Mouse (Mus musculus): ENCODE data around the gene Olfr556. TPM values are rescaled to one million over a fixed set of nuclear protein-coding genes. Genes with fewer than 3 reads are reported as not detected.

Gene Olfr556
- polyA plus RNA-seq (2014; fragmentation: Illumina TruSeq; extraction: RNeasy Lipid Tissue Mini Kit (QIAGEN cat#74804); ENCODE audit: low read depth, low replicate concordance): not detected

GRCm38 (mm10) chr7:102664599-102664998 is at the start of gene Olfr556:
Gene Olfr556 (plus strand): TSS chr7:102664899.

GRCm38 (mm10) chr7:102618118-102618517 is 46.6 kb upstream of the Olfr556 start, which contains the start of gene Olfr553:
Gene Olfr553 (minus strand): TSS chr7:102618218.

GRCm38 (mm10) chr7:102638132-102638531 is 26.6 kb upstream of the Olfr556 start, which contains the start of gene Olfr554:
Gene Olfr554 (plus strand): TSS chr7:102638432.

GRCm38 (mm10) chr7:102658523-102658922 is 6.2 kb upstream of the Olfr556 start, which contains the start of gene Olfr555:
Gene Olfr555 (plus strand): TSS chr7:102658823.

GRCm38 (mm10) chr7:102686944-102687501 is 22.3 kb downstream of the Olfr556 start, which contains the start of gene Trim68:
Gene Trim68 (minus strand): TSS chr7:102687327.

GRCm38 (mm10) chr7:102695358-102696125 is 30.8 kb downstream of the Olfr556 start, which contains the start of gene Olfr557:
Gene Olfr557 (plus strand): TSS chr7:102695910.

GRCm38 (mm10) chr7:102701915-102702314 is 37.2 kb downstream of the Olfr556 start, which contains the start of gene Olfr558:
Gene Olfr558 (plus strand): TSS chr7:102702215.

GRCm38 (mm10) chr7:102718970-102719369 is 54.3 kb downstream of the Olfr556 start, which contains the start of gene Olfr33:
Gene Olfr33 (minus strand): TSS chr7:102719070.

Other genes with a start within 250 kb of the Olfr556 start
- gene Rrm1, start 223.2 kb upstream of the Olfr556 start, polyA plus RNA-seq (2014; fragmentation: Illumina TruSeq; extraction: RNeasy Lipid Tissue Mini Kit (QIAGEN cat#74804); ENCODE audit: low read depth, low replicate concordance): 83.8 TPM
- gene Olfr543, start 183.2 kb upstream of the Olfr556 start, polyA plus RNA-seq (2014; fragmentation: Illumina TruSeq; extraction: RNeasy Lipid Tissue Mini Kit (QIAGEN cat#74804); ENCODE audit: low read depth, low replicate concordance): not detected
- gene Olfr544, start 176.6 kb upstream of the Olfr556 start, polyA plus RNA-seq (2014; fragmentation: Illumina TruSeq; extraction: RNeasy Lipid Tissue Mini Kit (QIAGEN cat#74804); ENCODE audit: low read depth, low replicate concordance): not detected
- gene Olfr545, start 165.3 kb upstream of the Olfr556 start, polyA plus RNA-seq (2014; fragmentation: Illumina TruSeq; extraction: RNeasy Lipid Tissue Mini Kit (QIAGEN cat#74804); ENCODE audit: low read depth, low replicate concordance): not detected
- not detected for gene Olfr547, start 130.2 kb upstream of the Olfr556 start, polyA plus RNA-seq (2014; fragmentation: Illumina TruSeq; extraction: RNeasy Lipid Tissue Mini Kit (QIAGEN cat#74804); ENCODE audit: low read depth, low replicate concordance)
- gene Olfr548-ps1, start 124.0 kb upstream of the Olfr556 start, polyA plus RNA-seq (2014; fragmentation: Illumina TruSeq; extraction: RNeasy Lipid Tissue Mini Kit (QIAGEN cat#74804); ENCODE audit: low read depth, low replicate concordance): not detected
- gene Olfr549, start 115.0 kb upstream of the Olfr556 start, polyA plus RNA-seq (2014; fragmentation: Illumina TruSeq; extraction: RNeasy Lipid Tissue Mini Kit (QIAGEN cat#74804); ENCODE audit: low read depth, low replicate concordance): not detected
- gene Trim21, start 99.4 kb upstream of the Olfr556 start, polyA plus RNA-seq (2014; fragmentation: Illumina TruSeq; extraction: RNeasy Lipid Tissue Mini Kit (QIAGEN cat#74804); ENCODE audit: low read depth, low replicate concordance): 1.1 TPM
- gene Olfr550, start 93.5 kb upstream of the Olfr556 start, polyA plus RNA-seq (2014; fragmentation: Illumina TruSeq; extraction: RNeasy Lipid Tissue Mini Kit (QIAGEN cat#74804); ENCODE audit: low read depth, low replicate concordance): not detected
- gene Olfr551, start 73.0 kb upstream of the Olfr556 start, polyA plus RNA-seq (2014; fragmentation: Illumina TruSeq; extraction: RNeasy Lipid Tissue Mini Kit (QIAGEN cat#74804); ENCODE audit: low read depth, low replicate concordance): not detected
- not detected for gene Olfr552, start 67.1 kb upstream of the Olfr556 start, polyA plus RNA-seq (2014; fragmentation: Illumina TruSeq; extraction: RNeasy Lipid Tissue Mini Kit (QIAGEN cat#74804); ENCODE audit: low read depth, low replicate concordance)
- not detected for gene Olfr553, start 46.7 kb upstream of the Olfr556 start, polyA plus RNA-seq (2014; fragmentation: Illumina TruSeq; extraction: RNeasy Lipid Tissue Mini Kit (QIAGEN cat#74804); ENCODE audit: low read depth, low replicate concordance)
- not detected for gene Olfr554, start 26.5 kb upstream of the Olfr556 start, polyA plus RNA-seq (2014; fragmentation: Illumina TruSeq; extraction: RNeasy Lipid Tissue Mini Kit (QIAGEN cat#74804); ENCODE audit: low read depth, low replicate concordance)
- gene Olfr555, start 6.1 kb upstream of the Olfr556 start, polyA plus RNA-seq (2014; fragmentation: Illumina TruSeq; extraction: RNeasy Lipid Tissue Mini Kit (QIAGEN cat#74804); ENCODE audit: low read depth, low replicate concordance): not detected
- gene Trim68, start 22.4 kb downstream of the Olfr556 start, polyA plus RNA-seq (2014; fragmentation: Illumina TruSeq; extraction: RNeasy Lipid Tissue Mini Kit (QIAGEN cat#74804); ENCODE audit: low read depth, low replicate concordance): 5.6 TPM
- gene Olfr557, start 31.0 kb downstream of the Olfr556 start, polyA plus RNA-seq (2014; fragmentation: Illumina TruSeq; extraction: RNeasy Lipid Tissue Mini Kit (QIAGEN cat#74804); ENCODE audit: low read depth, low replicate concordance): not detected
- 0.48 TPM for gene Olfr558, start 37.3 kb downstream of the Olfr556 start, polyA plus RNA-seq (2014; fragmentation: Illumina TruSeq; extraction: RNeasy Lipid Tissue Mini Kit (QIAGEN cat#74804); ENCODE audit: low read depth, low replicate concordance)
- 0.08 TPM for gene Olfr33, start 54.2 kb downstream of the Olfr556 start, polyA plus RNA-seq (2014; fragmentation: Illumina TruSeq; extraction: RNeasy Lipid Tissue Mini Kit (QIAGEN cat#74804); ENCODE audit: low read depth, low replicate concordance)
- gene Olfr559, start 62.6 kb downstream of the Olfr556 start, polyA plus RNA-seq (2014; fragmentation: Illumina TruSeq; extraction: RNeasy Lipid Tissue Mini Kit (QIAGEN cat#74804); ENCODE audit: low read depth, low replicate concordance): not detected
- not detected for gene Olfr560, start 94.5 kb downstream of the Olfr556 start, polyA plus RNA-seq (2014; fragmentation: Illumina TruSeq; extraction: RNeasy Lipid Tissue Mini Kit (QIAGEN cat#74804); ENCODE audit: low read depth, low replicate concordance)
- 0.34 TPM for gene Olfr78, start 94.6 kb downstream of the Olfr556 start, polyA plus RNA-seq (2014; fragmentation: Illumina TruSeq; extraction: RNeasy Lipid Tissue Mini Kit (QIAGEN cat#74804); ENCODE audit: low read depth, low replicate concordance)
- gene Olfr561, start 106.3 kb downstream of the Olfr556 start, polyA plus RNA-seq (2014; fragmentation: Illumina TruSeq; extraction: RNeasy Lipid Tissue Mini Kit (QIAGEN cat#74804); ENCODE audit: low read depth, low replicate concordance): not detected
- not detected for gene Olfr564, start 138.6 kb downstream of the Olfr556 start, polyA plus RNA-seq (2014; fragmentation: Illumina TruSeq; extraction: RNeasy Lipid Tissue Mini Kit (QIAGEN cat#74804); ENCODE audit: low read depth, low replicate concordance)
- not detected for gene Olfr566, start 193.9 kb downstream of the Olfr556 start, polyA plus RNA-seq (2014; fragmentation: Illumina TruSeq; extraction: RNeasy Lipid Tissue Mini Kit (QIAGEN cat#74804); ENCODE audit: low read depth, low replicate concordance)
- 0.24 TPM for gene Olfr568, start 212.2 kb downstream of the Olfr556 start, polyA plus RNA-seq (2014; fragmentation: Illumina TruSeq; extraction: RNeasy Lipid Tissue Mini Kit (QIAGEN cat#74804); ENCODE audit: low read depth, low replicate concordance)
- not detected for gene Olfr569, start 226.0 kb downstream of the Olfr556 start, polyA plus RNA-seq (2014; fragmentation: Illumina TruSeq; extraction: RNeasy Lipid Tissue Mini Kit (QIAGEN cat#74804); ENCODE audit: low read depth, low replicate concordance)
- gene Olfr570, start 229.7 kb downstream of the Olfr556 start, polyA plus RNA-seq (2014; fragmentation: Illumina TruSeq; extraction: RNeasy Lipid Tissue Mini Kit (QIAGEN cat#74804); ENCODE audit: low read depth, low replicate concordance): not detected

All from testis, adult 10 weeks (tissue).